Mouse (Mus musculus) cerebellum, postnatal 4 days (tissue): ENCODE measurements at regions not wholly inside any gene's neighbourhood (a gene's known extent, or its start where the extent isn't known, plus 50 kb on each side); places are given as distances from the start of the nearest gene placed in this dataset.

ENCODE experiments used
- DNase-seq, 2 experiments: peaks; one replicate each; pipeline ENCODE4 v3.0.0; 2022; ENCODE audit warnings: low spot score in 2 of 2, mixed read lengths in 1 of 2

DNA sequence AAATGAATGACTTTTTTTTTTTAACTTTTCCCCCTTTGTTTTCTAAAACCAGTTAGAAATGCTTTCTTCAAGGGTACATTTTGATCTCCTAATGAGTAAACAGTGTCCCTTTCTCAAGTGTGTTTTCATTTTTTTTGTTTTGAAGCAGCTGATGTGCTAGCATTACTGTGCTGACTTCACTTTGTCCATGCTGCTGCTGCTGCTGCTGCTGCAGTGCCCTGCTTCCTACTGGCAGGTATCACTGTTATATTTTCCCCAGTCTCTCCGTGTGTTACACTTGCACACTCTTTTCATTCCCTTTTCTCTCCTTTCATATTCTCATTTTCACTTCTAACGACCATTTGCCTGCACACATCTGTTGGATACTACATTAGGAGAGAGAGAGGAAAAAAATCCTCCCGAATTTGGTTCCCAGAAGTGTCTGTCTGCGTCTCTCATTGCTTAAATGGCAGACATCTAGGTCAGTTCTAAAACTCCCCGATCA, 266.0 kb downstream of the Cd109 start:
- DNase-seq: no peak

GRCm38 (mm10) chr9:78903211-78903610, 287.9 kb downstream of the Cd109 start:
- no peak for DNase-seq

GRCm38 (mm10) chr9:78917336-78917735, 302.0 kb downstream of the Cd109 start:
- no peak for DNase-seq

DNA sequence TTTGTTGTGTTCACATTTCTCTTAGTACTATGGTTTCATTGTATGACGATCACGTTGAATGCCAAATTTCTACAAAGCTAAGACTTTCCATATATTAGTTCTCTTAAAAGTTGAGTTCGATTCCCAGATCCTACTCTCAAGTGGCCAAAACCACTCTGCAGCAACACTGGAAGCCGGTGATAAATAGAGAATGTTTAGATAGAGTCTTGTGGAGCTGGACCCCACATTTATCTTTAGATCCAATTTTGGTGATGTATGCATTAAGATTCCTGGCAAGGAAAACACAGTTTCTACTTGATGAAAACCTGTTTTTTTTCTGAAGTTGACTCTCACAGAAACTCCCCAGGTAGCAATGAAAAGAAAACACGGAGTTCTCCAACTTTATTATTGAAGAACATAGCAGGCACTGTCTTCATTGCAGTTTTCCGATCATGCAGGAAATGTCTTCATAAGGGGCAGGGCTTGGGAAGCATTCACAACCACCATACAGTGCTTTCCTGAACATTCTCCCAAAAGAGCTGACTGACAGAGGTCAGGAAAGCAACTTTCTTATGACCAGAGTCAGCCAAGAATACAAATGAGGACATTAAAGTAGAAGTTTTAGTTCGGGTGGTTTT, 310.7 kb downstream of the Cd109 start:
- DNase-seq: no peak

DNA sequence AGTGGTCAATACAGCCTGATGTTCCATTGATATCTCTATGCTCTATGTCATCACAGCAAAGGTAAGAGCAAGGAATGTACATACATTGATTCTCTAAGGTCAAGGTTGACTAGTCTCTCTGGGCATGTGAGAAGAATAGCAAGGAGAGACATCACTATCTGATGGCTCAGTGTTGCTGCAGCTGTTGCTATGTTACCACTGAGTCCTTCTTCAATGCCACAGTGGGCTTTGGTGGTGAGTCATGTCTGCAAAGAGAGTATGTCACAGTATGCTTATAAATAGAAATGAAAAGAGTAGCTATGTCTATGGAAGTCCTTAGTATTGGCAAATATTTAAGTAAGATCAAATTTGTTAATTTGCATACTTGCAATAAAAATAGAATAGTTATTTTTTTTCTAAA, 326.3 kb downstream of the Cd109 start:
- no peak for DNase-seq

DNA sequence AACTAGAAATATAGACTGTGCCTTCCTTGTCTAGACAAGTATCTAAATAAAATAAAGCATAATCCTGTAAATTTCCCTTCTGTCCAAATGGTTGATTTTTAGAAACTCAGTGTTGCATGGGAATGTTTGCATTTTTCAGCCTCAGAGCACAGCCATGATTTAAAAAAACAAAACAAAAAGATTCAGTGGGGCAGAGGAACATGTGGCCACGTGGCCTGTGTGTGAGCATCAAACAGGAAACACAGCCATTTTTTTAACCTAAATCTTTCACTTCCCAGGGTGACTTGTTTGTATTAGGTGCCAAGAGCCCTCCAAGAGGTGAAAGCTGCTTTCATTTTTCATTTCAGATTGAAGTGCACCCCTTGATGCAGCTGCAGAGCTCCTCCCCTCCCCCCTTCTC, 349.5 kb downstream of the Cd109 start:
- DNase-seq: no peak

DNA sequence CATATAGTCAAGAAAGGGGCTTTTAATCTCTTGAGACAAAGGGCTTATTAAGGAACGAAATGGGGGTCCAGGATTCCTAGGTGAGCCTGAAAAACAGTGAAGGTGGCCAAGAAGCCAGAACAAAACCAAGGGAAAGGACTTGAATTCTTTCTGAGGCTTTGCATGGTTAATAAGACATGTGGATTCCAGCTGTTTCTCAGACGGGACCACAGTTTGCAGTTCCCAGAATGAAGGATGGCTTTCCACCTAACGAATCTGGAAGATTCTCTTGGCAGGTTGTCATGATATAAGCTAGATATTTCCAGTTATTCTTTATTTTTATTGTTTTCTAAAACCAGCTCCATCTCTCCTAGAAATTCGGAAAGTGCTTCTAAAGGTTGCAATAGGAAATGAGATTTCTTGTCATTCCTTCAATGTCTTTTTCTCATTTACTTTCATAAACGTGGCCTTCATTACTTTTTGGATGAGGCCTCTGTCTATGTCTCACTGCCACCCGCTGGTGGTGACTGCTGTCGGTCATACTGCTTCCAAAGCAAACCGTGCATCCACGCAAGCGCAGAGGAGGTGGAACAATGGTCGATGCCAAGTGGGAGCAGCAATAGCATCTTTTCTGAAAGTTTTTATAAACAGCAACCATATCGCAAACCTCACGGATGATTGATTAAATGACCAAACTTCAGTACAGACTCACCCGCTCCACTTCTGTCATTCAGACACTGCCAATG, 350.0 kb downstream of the Cd109 start:
- DNase-seq: no peak

GRCm38 (mm10) chr9:78971731-78972130, 356.4 kb downstream of the Cd109 start:
- DNase-seq: no peak

- DNase-seq: no peak
Measured at GRCm38 (mm10) chr9:78983734-78984133, 368.4 kb downstream of the Cd109 start.

- no peak for DNase-seq
Measured at GRCm38 (mm10) chr9:78985184-78985864, 370.0 kb downstream of the Cd109 start.

DNA sequence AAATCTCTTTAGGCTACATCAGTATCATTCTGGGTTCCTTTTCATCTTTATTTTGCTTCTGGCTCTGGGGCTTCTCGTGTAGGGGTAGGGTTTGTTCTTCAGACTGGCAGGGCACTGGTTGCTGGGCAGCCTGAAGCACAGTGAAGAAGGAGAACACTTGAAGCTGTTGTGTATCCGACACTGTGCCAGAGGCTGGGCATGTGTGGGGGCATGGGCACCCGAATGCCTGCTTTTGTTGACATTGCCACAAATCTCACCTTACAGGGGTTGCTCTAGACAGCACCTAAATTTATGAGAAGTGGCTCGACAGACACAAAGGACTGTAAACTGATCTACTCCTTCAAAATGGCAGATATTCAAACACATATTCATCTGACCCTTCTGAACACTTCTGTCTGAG, 376.0 kb downstream of the Cd109 start:
- DNase-seq: no peak

DNA sequence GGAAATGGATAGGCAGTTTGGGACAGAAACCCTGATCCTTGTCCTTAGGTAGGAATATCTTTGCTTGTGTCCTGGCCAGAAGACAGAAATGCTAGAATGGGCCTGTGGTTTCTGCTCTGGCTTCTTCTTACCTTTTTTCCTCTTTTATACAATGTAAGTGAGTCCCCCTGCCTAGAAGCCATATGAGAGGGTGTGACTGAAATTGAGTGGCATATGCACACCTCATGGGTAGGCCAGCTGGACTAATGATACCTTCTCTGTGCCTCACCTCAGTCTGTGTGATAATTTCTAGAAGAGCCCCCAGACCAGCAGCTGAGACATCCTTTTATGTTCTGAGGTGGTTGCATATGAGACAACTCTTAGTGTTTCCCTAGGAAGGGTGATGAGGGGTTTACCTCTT, 385.7 kb downstream of the Cd109 start:
- DNase-seq: no peak

GRCm38 (mm10) chr9:79001930-79002329, 386.6 kb downstream of the Cd109 start:
- DNase-seq: no peak

- peak in 1 of 2 experiments; percentile 13 for DNase-seq
Measured at GRCm38 (mm10) chr9:79004296-79004980, 389.1 kb downstream of the Cd109 start.

GRCm38 (mm10) chr9:79022291-79022690, 406.9 kb downstream of the Cd109 start:
- no peak for DNase-seq

DNA sequence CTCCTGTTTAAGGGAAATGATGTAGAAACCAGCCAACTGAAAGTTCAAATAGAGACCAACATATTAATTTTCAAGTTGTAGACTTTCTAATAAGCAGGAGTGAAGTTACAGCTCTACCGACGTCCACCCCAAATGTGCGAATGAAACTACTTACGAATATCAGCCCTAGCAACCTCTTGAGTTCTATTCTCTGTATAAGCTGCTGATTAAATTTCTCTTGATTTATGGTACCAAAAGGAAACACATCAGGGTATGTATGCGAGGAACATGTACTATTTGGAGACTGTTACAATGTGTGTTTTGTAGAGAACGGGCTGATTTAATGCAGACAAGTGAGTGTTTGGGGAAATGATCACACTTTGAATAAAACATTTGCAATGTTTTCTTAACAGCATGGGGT, 412.9 kb downstream of the Cd109 start:
- no peak for DNase-seq

DNA sequence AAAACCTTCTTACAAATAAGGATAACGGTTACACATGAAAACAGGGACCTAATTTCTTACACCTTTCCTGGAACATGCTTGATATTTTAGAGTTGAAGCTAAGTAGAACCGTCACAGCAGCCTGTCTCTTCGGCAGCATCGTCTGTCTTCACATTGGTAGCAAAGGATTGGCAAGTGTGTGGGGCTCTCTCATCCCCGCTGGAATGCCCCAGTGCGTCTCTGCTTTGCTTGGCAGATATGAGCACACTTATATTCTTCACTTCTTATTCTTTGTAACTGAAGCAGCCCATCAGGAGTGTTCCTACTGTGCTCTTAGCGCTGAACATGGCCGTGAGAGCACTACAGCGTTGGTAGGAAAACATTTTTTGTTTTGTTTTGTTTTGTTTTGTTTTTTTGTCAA, 414.1 kb downstream of the Cd109 start:
- DNase-seq: no peak

DNA sequence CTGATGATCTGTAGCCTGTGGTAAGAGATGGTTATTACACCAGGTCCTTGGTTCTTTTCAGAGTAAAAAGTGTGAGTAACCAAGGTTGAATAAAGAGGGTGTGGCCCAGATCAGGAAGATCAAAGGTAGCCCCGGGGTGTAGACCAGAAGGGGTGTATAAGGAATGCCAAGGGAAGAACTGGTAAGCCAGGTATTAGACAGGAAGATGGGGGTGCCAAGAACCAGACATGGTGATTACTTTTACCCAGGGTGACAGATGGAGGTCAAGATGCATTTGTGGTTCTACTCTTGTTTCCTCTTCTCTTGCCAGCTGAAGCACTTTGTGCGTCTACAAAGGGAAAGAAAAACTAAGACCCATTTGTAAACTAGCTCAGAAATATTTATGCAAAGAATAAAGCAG, 420.3 kb downstream of the Cd109 start:
- no peak for DNase-seq

GRCm38 (mm10) chr9:79037054-79037453, 421.7 kb downstream of the Cd109 start:
- DNase-seq: no peak

DNA sequence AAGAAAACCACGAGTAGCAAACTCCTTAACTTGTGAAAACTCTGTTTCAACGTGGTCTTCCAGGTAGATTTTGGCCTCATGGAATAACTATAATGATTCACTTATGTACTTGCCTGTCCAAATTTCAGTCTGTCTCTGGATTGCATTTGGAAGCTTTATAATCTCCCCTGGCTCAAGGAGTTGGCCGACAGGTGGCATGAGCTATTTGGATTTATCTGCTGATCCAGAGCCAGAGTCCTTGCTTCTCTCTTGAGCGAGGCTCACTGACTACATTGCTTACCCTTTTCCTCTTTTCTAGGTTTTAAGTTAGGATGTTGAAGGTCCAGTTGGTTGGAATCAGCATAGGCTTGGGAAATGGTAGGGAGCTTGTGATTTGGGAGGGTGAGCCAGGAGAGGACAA, 423.6 kb downstream of the Cd109 start:
- DNase-seq: no peak

DNA sequence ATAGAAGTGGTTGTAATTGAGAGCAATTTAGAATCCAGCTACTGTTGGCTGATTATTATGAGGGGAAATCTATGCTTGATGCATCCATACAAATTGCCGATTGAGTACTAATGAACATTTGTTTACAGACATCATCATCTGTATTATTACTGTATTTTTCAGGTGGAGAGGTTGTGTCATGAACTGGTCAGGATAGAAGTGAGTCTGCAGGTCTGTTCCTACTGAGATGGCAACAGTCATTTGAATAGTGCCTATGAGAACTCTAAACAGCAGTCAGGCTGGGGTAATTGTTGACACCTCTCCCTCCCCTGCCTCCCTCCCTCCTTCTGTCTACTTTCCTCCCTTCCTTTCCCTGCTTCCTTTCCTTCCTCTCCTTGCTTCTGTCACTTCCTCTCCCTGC, 429.0 kb downstream of the Cd109 start:
- no peak for DNase-seq

GRCm38 (mm10) chr9:79045314-79045713, 430.0 kb downstream of the Cd109 start:
- no peak for DNase-seq
